In genomic region chr1:30683889-30684288, GRCm38 (mm10) we compare ENCODE assay signal across 15 mouse cellular contexts.
"Had no signal": no experiment of that assay in that cellular context is flagged by ENCODE, and none has a peak within 500 bp of the region (broad histone marks: within the 10 kb centered on the region; RNA-seq: fewer than 3 reads in every experiment).

No protein-coding gene starts in this region.

- DNase-seq: retina, postnatal 1 day; right cerebral cortex, adult 18-20 months; right cerebral cortex, postnatal 14 days; right cerebral cortex, postnatal 25 days; right cerebral cortex, postnatal 4 days; spleen, adult 18-20 months; thymus, adult 18-20 months; thymus, adult 2 months; thymus, postnatal 14 days; thymus, postnatal 25 days; thymus, postnatal 36 days; thymus, postnatal 4 days had no signal

- H3K4me1 ChIP-seq: neural tube, embryonic 12.5 days; neural tube, embryonic 13.5 days; neural tube, embryonic 15.5 days had no signal

- H3K9me3 ChIP-seq: neural tube, embryonic 12.5 days; neural tube, embryonic 13.5 days; neural tube, embryonic 15.5 days had no signal

- H3K27ac ChIP-seq: neural tube, embryonic 12.5 days; neural tube, embryonic 13.5 days; neural tube, embryonic 15.5 days had no signal

- H3K36me3 ChIP-seq: neural tube, embryonic 12.5 days; neural tube, embryonic 13.5 days; neural tube, embryonic 15.5 days had no signal

- H3K4me3 ChIP-seq: neural tube, embryonic 12.5 days; neural tube, embryonic 13.5 days; neural tube, embryonic 15.5 days had no signal

- H3K4me2 ChIP-seq: neural tube, embryonic 12.5 days; neural tube, embryonic 13.5 days; neural tube, embryonic 15.5 days had no signal

- H3K27me3 ChIP-seq: neural tube, embryonic 12.5 days; neural tube, embryonic 13.5 days; neural tube, embryonic 15.5 days had no signal

- H3K9ac ChIP-seq: neural tube, embryonic 12.5 days; neural tube, embryonic 13.5 days; neural tube, embryonic 15.5 days had no signal
